Mouse (Mus musculus): ENCODE results near the gene Lrrfip1.

The Lrrfip1 gene

DNA sequence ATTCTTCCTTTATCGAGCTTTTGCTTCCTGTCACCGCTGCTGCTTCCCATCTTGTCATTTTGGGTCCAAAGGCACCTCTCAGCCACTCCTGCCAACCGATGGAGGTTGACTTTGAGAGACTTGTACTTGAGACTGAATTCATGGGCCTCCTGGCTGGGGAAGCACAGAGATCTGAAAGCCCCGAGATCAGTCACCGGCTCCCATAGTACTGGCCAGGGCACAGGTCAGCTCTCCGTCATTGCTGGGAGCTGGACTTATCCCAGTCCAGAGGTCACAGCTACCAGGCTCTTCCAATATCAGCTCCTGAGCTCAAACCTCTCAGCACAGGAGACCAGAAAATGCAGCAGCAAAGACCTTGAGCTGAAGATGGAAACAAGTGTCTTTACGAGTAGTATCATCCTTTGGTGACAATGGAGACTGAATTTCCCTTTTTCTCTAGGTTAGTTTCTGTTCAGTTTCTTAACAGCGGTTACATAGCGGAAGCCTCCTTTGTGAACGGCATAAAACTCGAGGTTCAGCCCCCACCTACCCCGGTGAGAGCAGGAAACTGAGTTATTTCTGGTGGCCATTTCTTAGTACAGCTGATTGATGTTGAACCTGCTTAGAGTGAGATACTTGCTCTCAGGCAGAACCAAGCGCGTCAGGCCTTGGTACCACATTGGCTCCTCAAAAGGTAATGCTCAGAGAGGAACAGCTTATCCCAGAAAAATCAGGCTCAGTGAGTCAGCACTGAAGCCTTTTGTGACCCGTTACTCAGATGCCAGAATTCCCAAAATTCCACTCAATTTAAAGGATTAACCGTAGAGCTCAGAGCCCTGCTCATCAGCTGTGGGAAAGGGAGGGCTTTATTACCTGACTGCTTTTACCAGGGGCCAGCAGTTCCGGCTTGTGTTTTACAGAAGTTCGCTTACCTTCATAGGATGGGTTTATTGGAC lies 59.0 kb downstream of the Lrrfip1 start:
- no peak for DNase-seq

DNA sequence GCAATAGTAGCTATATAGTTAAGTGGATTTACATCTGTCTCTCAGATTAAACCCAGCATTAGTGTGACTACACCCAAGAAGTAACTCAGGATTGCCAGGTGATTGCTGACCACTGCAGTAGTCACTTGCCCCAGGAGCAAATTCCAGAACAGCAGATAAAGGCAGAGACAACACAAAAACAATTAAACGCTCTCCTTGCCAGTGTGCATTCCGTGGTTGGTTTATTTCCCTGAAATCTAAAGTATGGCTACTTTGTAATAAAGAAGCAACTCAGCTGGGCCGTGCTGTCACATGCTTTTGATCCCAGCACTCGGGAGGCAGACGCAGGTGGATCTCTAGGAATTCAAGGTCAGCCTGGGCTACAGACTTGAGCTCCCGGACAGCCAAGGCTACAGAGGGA lies 59.7 kb downstream of the Lrrfip1 start:
- DNase-seq, result no peak

DNA sequence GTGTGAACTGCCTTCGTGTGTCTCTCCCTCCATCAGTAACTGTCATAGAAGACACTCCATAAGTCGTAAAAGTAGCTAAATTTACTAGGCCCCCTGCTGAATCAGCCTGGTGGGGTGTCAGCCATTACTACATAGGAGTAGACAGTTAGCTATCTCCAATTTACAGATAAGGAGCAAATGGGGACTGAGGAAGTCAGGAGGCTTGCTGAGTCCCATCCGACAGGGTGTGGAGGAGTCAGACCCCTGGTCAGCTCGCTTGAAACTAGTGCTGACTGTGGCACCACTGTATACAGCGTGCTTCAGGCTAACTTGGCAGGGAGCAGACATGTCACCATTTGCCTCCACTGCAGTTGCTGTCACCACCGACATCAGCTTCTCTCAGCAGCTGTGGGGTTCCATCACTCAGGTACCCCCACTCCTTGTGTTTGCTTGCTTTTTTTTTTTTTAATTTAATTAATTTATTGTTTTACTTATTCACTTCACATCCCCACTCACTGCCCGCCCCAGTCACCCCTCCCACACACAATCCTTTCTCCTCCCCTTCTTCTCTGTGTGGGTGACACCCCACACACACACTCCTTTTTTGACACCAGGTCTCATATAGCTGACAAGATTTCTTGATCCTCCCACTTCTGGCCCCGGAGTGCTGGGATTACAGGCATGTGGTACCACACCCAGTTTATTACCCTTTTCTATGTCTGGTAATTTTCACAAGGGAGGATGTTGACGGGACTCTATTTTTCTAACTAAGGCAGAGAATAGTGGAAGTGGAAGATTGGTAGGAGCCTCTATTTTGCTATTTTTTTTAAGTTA lies 61.5 kb downstream of the Lrrfip1 start:
- no peak for DNase-seq

DNA sequence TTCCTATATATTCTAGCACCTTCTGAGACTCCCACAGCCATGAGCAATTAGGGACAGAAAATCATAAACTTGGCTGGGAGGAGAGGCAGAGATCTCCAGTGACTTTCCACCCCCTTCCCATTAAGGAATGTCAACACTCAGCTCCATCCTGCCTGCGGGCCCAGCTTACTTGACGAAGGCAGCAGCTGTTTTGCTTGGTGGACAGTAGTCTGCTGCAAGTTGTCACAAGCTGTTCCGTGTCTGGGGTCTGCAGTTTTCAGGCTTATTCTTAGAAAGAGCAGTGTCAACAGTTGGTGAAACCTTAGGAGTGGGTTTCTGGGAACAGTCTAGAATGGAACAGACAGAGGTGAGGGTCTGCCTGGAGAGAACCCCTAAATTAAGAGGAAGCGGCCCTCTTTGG lies 62.6 kb downstream of the Lrrfip1 start:
- no peak for DNase-seq

DNA sequence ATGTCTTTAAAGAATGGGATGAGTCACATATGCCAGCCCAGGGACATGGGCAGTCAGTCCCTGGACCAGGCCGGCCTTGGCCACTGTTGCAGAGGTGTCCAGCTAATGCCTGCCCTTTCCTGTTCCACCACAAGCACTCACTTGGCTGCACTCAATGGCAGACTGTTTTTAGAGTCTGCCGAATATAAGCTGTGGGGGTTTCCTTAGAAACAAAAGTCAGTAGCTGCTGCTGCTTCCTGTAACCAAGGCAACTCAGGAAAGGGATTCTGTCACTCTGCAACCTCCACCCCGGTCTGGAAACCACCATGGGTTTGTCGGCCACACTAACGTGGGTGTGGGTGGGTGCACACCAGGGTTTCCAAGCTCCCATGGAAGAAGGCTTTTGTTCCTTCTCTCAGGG lies 63.8 kb downstream of the Lrrfip1 start:
- peak; percentile 20 for DNase-seq

DNA sequence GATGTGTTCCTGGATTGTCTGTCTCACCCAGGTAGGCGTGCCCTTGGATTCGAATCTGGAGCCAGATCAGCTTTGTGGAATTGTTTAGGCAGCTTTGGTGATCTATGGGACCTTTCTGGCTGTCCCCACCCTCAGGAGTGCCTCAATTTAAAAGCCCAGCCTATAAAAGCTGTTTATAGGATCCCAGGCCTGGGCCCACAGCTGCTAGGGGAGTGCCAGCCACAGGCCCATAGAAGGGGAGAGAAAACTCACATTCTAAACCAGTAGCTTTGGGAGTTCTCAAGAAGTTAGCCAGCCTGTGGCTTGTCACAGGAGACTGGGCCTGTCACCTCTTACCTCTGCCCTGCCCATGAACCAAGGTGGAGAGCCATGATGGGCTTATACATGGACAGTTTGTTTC lies 65.5 kb downstream of the Lrrfip1 start:
- DNase-seq, result no peak

DNA sequence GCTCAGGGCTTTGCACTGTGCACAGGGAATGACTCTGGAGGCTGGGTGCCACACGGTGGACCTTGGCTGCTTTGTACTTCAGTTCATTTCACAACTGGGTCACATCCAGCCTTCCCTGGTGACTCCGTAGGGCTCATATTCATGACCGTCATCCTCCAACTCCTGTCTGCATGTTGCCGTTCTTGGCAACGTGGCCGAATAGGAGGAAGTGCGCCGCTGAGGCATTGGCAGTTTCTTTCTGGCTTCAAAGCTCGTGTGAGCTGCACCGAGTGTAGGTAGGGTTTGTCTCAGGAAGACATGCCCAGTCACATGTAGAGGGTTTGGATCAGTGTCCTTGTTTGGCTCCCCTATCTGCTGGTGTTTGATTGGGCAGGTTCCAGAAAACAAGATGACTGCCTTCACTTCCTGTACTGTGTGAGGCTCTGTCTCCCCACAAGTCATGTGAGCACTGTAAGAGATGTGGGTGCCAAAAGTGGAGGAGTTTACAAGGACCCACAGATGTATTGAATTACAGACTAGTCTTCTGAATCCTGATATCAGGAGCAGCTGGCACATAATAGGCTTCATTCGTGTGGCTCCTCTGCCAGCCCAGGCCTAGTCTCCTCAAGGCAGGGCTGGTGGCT lies 66.5 kb downstream of the Lrrfip1 start:
- DNase-seq, result peak; percentile 52

DNA sequence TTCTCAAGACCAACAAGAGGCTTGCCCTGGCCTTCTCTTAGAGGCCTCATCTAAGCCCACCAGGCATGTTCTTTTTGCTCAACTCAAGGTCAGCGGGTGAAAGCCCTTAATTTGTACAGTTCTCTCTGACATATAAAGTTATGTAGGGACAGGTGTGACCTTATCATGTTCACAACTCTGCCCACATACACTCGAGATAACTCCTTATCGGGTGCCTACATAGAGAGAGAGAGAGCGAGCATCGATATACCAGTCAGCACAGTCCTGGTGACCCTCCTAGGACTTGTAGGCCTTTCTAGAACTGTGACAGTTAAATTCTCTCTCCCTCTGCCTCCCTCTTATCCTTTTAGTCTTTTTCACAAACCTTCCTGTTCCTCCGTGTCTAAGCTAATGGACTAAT lies 67.5 kb downstream of the Lrrfip1 start:
- DNase-seq, result no peak

DNA sequence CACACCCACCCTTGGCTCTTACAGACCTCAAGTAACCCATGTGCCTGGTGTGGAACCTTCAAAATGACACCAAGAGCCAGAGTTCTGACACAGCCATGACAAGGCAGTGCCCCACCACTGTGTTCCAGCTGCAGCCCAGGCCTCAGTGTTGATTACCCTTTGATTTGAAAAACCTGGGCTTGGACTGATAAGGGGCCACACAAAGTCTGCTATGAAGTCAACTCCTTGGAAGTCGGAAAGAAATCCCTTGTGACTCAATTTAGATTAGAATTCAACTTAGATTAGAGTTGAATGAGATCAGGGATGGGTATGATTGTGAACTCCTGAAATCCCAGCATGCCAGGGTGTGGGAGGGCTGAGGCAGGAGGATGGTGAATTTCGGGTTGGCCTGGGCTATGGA lies 68.1 kb downstream of the Lrrfip1 start:
- no peak for DNase-seq

DNA sequence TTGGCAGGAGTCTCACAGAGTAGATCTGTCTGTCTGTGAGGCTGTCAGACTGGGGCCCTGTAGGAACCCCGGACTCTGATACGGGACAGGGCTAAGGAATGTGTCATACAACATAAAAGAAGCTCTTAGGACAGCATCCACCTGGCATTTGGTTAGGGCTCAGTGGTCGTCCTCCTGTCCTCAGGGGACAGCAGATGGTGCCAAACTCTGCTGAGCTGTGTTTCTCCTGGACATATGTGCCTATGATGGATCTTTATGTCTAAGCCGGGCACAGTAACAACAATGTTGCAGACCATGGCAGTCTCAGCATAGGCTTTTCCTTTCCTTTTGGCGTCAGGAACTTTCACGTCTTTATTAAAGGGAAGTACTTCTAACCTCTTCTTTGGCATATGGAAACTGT lies 69.2 kb downstream of the Lrrfip1 start:
- DNase-seq, result no peak

DNA sequence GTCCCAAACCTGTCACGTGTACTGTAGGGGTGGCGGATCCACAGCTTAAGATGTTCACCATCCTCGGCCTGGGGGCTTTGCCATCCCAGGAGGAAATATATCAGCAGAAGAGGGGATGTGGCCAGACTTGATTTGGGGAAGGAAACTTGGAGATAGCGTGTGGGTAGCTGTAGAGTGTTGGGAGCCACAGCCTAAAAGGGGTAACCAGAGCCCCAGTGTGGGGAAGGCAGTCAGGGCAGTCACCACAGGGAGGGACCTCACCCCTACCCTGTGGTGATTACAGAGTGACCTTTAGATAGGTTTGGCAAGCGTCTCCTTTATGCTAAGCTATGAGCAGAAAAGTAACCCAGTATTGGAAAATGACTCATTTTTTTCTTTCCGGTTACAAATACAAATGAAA lies 71.0 kb downstream of the Lrrfip1 start:
- DNase-seq, result no peak

DNA sequence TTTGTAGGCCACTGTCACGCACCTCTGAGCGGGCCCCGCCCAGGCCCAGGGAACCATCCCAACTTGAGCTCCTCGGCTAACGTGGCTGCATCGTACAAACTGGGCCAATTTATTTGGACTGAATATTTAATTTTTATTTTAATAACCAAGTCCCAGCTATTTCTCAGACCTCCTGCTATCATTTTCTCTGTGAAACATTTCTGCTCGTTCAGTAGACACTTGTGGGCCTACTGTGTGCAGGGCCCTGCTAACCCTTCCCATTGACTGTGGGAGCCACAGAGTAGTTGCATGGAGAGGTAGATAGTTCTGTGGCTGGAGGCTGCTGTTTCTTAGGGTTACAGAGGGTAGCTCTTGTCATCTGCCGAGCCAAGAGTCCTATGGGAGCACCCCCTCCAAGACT lies 72.0 kb downstream of the Lrrfip1 start:
- no peak for DNase-seq

DNA sequence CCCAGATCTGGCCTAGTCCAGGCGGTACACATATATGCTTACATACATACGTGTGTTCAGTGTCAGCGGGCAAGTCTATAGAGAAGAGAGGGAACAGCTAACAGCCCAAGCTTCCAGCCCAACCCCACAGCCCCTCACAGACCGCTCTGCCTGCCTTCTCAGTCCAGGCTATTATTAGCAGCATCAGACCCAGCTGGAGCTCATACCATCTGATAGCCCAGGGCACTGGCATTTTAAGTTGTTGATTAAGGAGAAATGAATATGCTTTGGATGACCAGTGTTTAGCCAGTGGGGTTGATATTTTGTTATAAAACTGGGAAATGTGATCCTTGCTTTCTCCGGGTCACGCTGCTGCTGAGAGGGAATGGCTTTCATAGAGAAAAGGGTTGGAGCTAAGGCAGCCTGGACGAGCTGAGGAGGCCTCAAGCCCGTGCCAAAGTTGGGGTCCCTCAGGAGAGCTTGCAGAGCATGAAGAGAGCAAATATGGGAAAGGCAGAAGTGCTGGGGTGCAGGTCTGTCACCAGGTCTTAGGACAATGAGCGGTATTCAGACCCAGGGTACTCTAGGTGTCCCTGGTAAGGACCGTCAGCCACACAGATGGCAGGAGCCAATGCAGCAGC lies 73.2 kb downstream of the Lrrfip1 start:
- no peak for DNase-seq

DNA sequence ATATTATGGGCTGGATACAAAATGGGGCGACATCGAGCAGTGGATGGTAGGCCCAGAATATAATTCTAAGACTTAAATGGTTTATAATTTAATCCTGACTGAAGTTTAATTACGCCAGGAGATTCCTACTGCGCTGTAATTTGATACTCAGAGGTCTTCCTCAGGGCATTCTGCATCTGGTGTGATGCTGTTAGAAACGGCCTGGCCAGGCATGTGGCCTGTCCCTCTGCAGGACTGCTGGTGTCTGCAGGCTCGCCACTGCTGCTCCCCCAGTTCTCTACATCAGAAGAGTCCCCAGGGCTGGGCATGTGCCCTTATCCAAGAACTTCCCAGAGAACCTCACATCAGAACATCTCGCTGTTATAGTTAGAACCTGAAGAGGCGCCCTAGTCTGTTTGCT lies 78.4 kb downstream of the Lrrfip1 start:
- DNase-seq, result no peak

DNA sequence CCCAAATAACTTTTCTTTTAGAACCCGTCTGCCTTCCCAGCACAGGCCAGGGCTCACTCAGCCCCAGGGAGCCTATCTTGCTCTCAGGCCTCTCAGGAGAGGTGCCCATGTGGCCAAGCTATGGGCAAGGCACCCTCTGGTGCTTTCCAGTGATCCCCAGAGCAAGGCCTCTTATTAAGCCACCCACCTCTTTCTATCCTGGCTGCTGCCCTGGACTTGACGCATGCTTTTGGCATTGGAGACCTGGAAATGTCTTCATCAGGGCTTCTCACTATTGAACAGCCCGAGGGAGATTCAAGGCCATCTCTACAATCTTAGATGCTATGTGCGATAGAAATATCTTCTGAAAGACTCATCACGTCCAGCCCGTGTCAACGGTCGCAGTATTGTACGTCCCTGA lies 78.9 kb downstream of the Lrrfip1 start:
- DNase-seq, result no peak

DNA sequence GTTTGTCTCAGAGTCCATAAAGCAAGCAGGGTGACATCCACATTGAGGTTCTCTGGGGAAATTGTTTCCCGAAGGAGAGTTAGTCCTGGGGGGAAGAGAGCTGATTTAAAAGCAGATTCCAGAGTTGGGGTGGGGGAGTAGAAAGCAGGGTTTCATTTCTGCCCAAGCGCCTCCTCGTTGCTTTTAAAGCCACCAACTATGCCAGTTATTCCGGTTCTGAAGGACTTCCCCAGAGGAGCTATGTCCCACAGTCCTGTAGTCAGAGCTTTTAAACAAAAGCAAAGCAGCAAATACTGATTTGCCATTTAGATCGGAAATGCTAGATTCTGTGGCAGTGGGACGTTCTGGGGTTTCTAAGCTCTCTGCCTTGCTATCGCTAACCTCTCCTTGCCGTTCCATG lies 79.4 kb downstream of the Lrrfip1 start:
- no peak for DNase-seq

DNA sequence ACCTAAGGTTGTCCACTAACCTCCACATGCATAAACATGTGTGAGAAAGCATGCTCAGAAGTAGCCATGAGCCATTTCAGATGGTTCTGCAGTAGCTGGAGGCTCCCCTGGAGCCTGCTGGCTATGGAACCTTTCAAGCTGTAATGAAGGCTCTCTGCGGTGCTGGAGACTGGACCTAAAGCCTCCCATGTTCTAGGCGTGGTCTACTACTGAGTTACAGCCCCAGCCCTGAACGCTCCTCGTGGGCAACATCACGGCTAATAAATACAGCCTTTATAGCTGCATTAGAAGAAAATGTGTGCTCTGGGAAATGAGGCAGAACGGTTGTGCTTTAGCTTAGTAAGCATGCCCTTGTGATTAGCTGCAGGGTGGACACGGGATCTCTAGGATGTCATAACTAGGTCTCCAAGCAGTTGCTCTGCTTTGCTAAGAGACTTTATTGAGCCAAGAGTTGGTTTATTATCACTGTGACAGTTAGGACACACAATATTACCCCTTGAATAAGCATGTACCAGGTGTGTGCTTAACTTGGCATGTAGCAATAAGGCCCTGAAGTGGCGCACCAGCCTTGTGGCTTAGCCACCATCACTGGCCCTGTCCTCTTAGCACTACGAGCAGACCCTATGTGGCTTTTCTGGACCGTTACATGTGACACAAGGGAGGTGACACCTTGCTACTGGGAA lies 81.3 kb downstream of the Lrrfip1 start:
- no peak for DNase-seq

DNA sequence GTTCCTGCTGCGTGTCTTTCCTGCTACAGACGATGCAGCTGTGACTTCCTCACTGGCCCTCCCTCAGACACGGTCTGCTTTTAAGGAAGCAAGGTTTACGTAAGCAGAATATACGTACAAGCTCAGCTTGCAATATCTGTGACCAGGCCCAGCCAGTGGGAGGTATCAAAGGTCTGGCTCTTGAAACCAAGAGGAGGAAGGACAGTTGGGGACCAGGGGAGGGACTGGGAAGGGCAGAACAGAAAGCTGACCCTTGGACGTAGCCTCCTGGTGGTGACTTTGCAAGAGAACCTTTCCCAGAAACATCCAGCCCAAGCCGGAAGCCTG lies 81.8 kb downstream of the Lrrfip1 start:
- no peak for DNase-seq

DNA sequence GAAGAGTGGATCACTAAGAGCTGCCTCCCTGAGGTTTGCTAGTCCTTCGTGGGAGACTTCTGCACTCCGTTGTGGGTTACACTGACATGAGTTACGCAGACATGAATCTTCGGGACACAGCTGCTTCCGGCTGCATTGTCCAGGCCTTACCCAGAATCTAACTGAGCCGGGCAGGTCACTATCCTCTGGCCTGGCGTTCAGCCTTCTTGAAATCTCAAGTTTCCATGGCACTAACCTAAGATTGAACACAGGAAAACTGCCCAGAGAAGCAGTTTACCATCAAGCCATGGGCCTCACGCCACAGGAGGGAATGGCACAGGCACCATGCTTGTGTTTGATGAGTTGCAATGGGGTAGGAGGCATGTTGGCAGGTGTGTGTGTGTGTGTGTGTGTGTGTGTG lies 85.8 kb downstream of the Lrrfip1 start:
- no peak for DNase-seq

DNA sequence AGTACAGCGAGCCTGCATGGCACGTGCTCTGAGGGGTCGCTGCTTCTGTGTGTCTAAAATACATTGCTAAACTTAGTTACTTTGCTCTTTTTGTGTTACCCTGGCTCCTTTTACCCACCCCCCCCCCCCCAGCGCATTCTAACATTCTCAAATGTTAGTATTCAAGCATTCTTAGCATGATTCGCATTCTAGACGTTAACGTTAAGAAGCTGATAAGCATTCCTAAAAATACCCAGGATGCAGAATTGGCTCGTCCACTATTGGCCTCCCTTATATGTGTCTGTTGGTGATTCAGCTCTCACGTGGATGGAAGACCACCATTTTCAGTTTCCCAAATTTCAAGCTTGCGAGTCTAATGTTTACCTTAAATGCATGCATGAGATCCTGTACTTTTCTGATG lies 86.5 kb downstream of the Lrrfip1 start:
- no peak for DNase-seq

DNA sequence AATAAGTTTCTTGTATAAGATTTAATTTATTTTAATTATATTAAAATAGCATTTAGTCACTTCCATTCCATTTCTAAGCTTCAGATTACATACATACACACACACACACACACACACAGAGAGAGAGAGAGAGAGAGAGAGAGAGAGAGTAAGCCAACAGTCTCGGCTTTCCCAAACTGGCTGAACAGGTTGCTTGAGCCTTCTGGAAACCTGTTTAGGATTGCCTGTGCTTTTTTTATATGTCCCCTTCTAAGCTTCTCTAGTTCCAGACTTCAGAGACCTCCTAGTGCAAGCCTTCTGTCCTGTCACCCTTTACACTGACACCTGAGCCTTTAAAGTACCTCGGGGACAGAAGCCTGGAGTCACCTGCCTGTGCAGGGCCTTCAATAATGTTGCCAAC lies 87.1 kb downstream of the Lrrfip1 start:
- no peak for DNase-seq

DNA sequence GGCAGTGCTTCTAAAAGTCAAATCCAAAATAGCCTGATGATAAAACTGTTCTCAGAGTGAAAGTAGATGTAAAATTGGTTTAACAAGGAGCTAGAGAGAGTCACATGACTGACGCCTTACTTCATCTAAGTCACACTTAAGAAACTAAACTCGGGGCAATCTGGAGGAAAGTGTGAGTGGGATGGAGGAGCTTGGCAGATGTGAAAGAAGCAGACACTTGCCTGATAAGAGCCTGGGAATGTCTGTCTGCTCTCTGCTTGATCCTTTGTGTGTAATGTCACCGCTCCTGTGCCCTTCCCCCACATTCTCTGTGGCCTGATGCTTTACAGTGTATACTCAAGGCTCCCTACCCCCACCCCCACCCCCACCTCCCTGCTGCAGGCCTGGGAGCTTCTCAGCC lies 87.8 kb downstream of the Lrrfip1 start:
- no peak for DNase-seq

DNA sequence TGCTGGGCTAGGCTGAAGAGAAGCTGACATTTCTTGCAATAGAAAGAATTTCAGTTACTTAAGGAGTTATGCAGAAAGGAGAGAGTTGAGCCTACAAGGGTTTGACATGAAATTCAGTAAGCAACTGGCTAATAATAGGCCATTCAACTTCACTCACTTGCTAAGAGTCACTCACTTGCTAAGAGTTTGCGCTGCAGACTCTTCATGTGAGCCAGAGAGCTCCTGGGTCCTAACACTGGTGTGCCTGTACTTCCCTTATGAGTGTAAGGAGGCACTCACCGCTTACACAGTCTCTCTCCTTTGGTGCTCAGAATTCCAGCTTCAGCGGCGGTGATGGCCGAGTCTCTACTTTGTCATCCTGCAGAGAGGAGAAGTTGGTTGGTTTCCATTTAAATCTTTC lies 88.2 kb downstream of the Lrrfip1 start:
- no peak for DNase-seq
